In the genomic region with DNA sequence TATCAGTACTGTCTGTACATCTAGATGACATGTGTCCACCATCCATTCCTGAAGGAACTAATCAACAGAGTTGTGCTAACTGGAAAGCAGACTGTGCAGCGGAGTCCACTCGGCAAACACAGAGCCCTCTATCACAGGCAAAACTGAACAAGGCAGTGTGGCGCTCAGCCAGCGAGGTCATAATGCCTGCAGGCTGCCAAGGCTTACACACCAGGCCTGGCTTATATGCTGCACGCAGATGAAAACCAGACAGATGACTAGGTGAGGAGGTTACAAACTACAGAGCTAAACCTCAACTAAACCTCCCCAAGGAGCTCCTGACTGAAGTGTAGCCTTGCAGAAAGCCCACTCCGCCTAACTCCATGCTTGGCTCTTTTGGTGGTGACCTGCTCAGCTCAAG, we compare ENCODE assay signal across 9 mouse cellular contexts. TPM values are rescaled to one million over a fixed set of nuclear protein-coding genes. Genes with fewer than 3 reads are reported as not detected.
DNase-seq lines count a peak whose midpoint lies in the region; ATAC-seq lines count a peak whose summit lies in the region.
"Had no signal": no experiment of that assay in that cellular context is flagged by ENCODE, and none has a peak within 500 bp of the region (broad histone marks: within the 10 kb centered on the region; RNA-seq: fewer than 3 reads in every experiment).

No protein-coding gene starts in this region.

- H3K9ac ChIP-seq in neural tube, embryonic 14.5 days (replicated peaks; ENCODE audit: low read depth, low read length) = no peak overlapping the region
- H3K9ac ChIP-seq in neural tube, embryonic 15.5 days (replicated peaks) = no peak overlapping the region
- H3K9ac ChIP-seq in heart, embryonic 15.5 days = no peak overlapping the region
- no peak overlapping the region for H3K9ac ChIP-seq in limb, embryonic 11.5 days (ENCODE audit: low read length)

- no peak overlapping the region for H3K4me3 ChIP-seq in neural tube, embryonic 14.5 days (ENCODE audit: low read depth, low read length)
- no peak overlapping the region for H3K4me3 ChIP-seq in neural tube, embryonic 15.5 days (replicated peaks)
- no peak overlapping the region for H3K4me3 ChIP-seq in embryonic facial prominence, embryonic 10.5 days
- H3K4me3 ChIP-seq in heart, embryonic 15.5 days = no peak overlapping the region
- no peak overlapping the region for H3K4me3 ChIP-seq in limb, embryonic 11.5 days (ENCODE audit: low read depth, low read length)

- H3K4me2 ChIP-seq in neural tube, embryonic 14.5 days (ENCODE audit: low read depth, low read length) = no peak overlapping the region
- H3K4me2 ChIP-seq in neural tube, embryonic 15.5 days = no peak overlapping the region
- no peak overlapping the region for H3K4me2 ChIP-seq in heart, embryonic 15.5 days
- H3K4me2 ChIP-seq in limb, embryonic 11.5 days (ENCODE audit: low read depth, severe bottlenecking) = no peak overlapping the region

- H3K27ac ChIP-seq in neural tube, embryonic 14.5 days (ENCODE audit: low read depth, low read length) = no peak overlapping the region
- no peak overlapping the region for H3K27ac ChIP-seq in neural tube, embryonic 15.5 days (replicated peaks)
- peak overlapping the region; percentile 57 for H3K27ac ChIP-seq in embryonic facial prominence, embryonic 10.5 days (replicated peaks)
- H3K27ac ChIP-seq in heart, embryonic 15.5 days = peak overlapping the region; percentile 82
- peak overlapping the region; percentile 70 for H3K27ac ChIP-seq in limb, embryonic 11.5 days (replicated peaks; ENCODE audit: low read depth, low read length)

- peak; percentile 65; the same call in 1 of the 2 replicates for ATAC-seq in neural tube, embryonic 14.5 days (ENCODE audit: low read depth)
- no peak for ATAC-seq in neural tube, embryonic 15.5 days (ENCODE audit: low FRiP score)
- peak; percentile 84 for ATAC-seq in heart, embryonic 15.5 days (replicated peaks; ENCODE audit: insufficient number of reproducible peaks, insufficient read depth, low FRiP score, low read depth)
- ATAC-seq in limb, embryonic 11.5 days (ENCODE audit: insufficient number of reproducible peaks, low FRiP score, low TSS enrichment, low read depth) = peak; percentile 56; the same call in 1 of the 2 replicates
- ATAC-seq: Patski had no signal

- no peaks in the 10 kb centered on the region for H3K36me3 ChIP-seq in neural tube, embryonic 14.5 days (ENCODE audit: control insufficient read depth, insufficient read depth, low read length)
- no peaks in the 10 kb centered on the region for H3K36me3 ChIP-seq in neural tube, embryonic 15.5 days
- no peaks in the 10 kb centered on the region for H3K36me3 ChIP-seq in embryonic facial prominence, embryonic 10.5 days (replicated peaks)
- no peaks in the 10 kb centered on the region for H3K36me3 ChIP-seq in heart, embryonic 15.5 days
- no peaks in the 10 kb centered on the region for H3K36me3 ChIP-seq in limb, embryonic 11.5 days (ENCODE audit: control insufficient read depth, insufficient read depth, low read length)

- intact Hi-C loops in left cerebral cortex, postnatal 14 days (cut with DNase I) = no loop called here

- H3K9me3 ChIP-seq in neural tube, embryonic 14.5 days (ENCODE audit: control insufficient read depth, low read length) = no peaks in the 10 kb centered on the region
- no peaks in the 10 kb centered on the region for H3K9me3 ChIP-seq in neural tube, embryonic 15.5 days (replicated peaks)
- H3K9me3 ChIP-seq in embryonic facial prominence, embryonic 10.5 days = no peaks in the 10 kb centered on the region
- no peaks in the 10 kb centered on the region for H3K9me3 ChIP-seq in heart, embryonic 15.5 days (replicated peaks)
- H3K9me3 ChIP-seq in limb, embryonic 11.5 days (ENCODE audit: control insufficient read depth, low read length) = no peaks in the 10 kb centered on the region

- 78% methylated on average over 6 of the region's 6 CpGs for WGBS in neural tube, embryonic 14.5 days
- 74% methylated on average over 6 of the region's 6 CpGs for WGBS in neural tube, embryonic 15.5 days
- 55% methylated on average over 6 of the region's 6 CpGs for WGBS in embryonic facial prominence, embryonic 10.5 days
- WGBS in heart, embryonic 15.5 days = 29% methylated on average over 6 of the region's 6 CpGs
- WGBS in limb, embryonic 11.5 days = 33% methylated on average over 6 of the region's 6 CpGs

- peak; percentile 57 for DNase-seq in embryonic facial prominence, embryonic 10.5 days (ENCODE audit: low spot score)
- DNase-seq in limb, embryonic 11.5 days (ENCODE audit: low spot score) = peak; percentile 59
- DNase-seq in frontal cortex, postnatal 10 days (ENCODE audit: low spot score in 2 of 2) = no peak
- no peak for DNase-seq in left cerebral cortex, postnatal 14 days (ENCODE audit: low spot score in 2 of 2)
- DNase-seq in right cerebral cortex, adult 18-20 months = no peak

- no peaks in the 10 kb centered on the region for H3K27me3 ChIP-seq in neural tube, embryonic 14.5 days (ENCODE audit: control insufficient read depth, insufficient read depth, low read length)
- H3K27me3 ChIP-seq in neural tube, embryonic 15.5 days (replicated peaks) = no peaks in the 10 kb centered on the region
- H3K27me3 ChIP-seq in embryonic facial prominence, embryonic 10.5 days (replicated peaks; ENCODE audit: low read depth, poor library complexity, severe bottlenecking) = no peaks in the 10 kb centered on the region
- no peaks in the 10 kb centered on the region for H3K27me3 ChIP-seq in heart, embryonic 15.5 days
- no peaks in the 10 kb centered on the region for H3K27me3 ChIP-seq in limb, embryonic 11.5 days (ENCODE audit: control insufficient read depth, insufficient read depth, low read length)
- H3K27me3 ChIP-seq: Patski had no signal

- no peaks in the 10 kb centered on the region for H3K4me1 ChIP-seq in neural tube, embryonic 14.5 days (ENCODE audit: control insufficient read depth, insufficient read depth, low read length)
- no peaks in the 10 kb centered on the region for H3K4me1 ChIP-seq in neural tube, embryonic 15.5 days
- H3K4me1 ChIP-seq in embryonic facial prominence, embryonic 10.5 days = peaks cover 34% of the 10 kb centered on the region
- H3K4me1 ChIP-seq in heart, embryonic 15.5 days (replicated peaks) = peaks cover 35% of the 10 kb centered on the region
- H3K4me1 ChIP-seq in limb, embryonic 11.5 days (ENCODE audit: control insufficient read depth, insufficient read depth, low read length) = peaks cover 10% of the 10 kb centered on the region

RNA-seq across cellular contexts. Expression of gene Arhgap10, which starts 44.4 kb away (rescaled TPM):
- polyA plus RNA-seq in neural tube, embryonic 14.5 days (2014; fragmentation: Nextera tagmentation; extraction: Ambion mirVana) = 3.8 and 6.0 TPM in 2 replicates
- 5.7 and 11.4 TPM in 2 replicates for polyA plus RNA-seq in neural tube, embryonic 15.5 days (2015; fragmentation: Nextera tagmentation; extraction: Ambion mirVana)
- polyA plus RNA-seq in embryonic facial prominence, embryonic 10.5 days (2016; fragmentation: Nextera tagmentation; extraction: Ambion mirVana) = 25.5 and 26.1 TPM in 2 replicates
- 26.6 and 29.3 TPM in 2 replicates for polyA plus RNA-seq in heart, embryonic 15.5 days (2015; fragmentation: Nextera tagmentation; extraction: Ambion mirVana)
- polyA plus RNA-seq in limb, embryonic 11.5 days (2014; fragmentation: Nextera tagmentation; extraction: Ambion mirVana) = 35.9 and 37.4 TPM in 2 replicates
- 10 to 100 TPM; 15.8 to 20.1 TPM for total RNA-seq in left cerebral cortex, postnatal 14 days (2021)

Comparison
In these comparisons a context has a peak if more than half of its experiments do, and no peak if none do; other contexts are left out.
1. H3K27ac ChIP-seq: peak in embryonic facial prominence, embryonic 10.5 days (single experiment), heart, embryonic 15.5 days (single experiment) and limb, embryonic 11.5 days (single experiment); none in neural tube, embryonic 14.5 days (single experiment) and neural tube, embryonic 15.5 days (single experiment).
2. DNase-seq: peak in embryonic facial prominence, embryonic 10.5 days (single experiment) and limb, embryonic 11.5 days (single experiment); none in frontal cortex, postnatal 10 days (0 of 2), left cerebral cortex, postnatal 14 days (0 of 2) and right cerebral cortex, adult 18-20 months (single experiment).